Mouse (Mus musculus): ENCODE data around the gene Slc28a2.
"Not testable (repeated sequence)": the region's sequence is repeated elsewhere in the genome, so short reads cannot be mapped to it uniquely, and the experiment has no call there.

DNA sequence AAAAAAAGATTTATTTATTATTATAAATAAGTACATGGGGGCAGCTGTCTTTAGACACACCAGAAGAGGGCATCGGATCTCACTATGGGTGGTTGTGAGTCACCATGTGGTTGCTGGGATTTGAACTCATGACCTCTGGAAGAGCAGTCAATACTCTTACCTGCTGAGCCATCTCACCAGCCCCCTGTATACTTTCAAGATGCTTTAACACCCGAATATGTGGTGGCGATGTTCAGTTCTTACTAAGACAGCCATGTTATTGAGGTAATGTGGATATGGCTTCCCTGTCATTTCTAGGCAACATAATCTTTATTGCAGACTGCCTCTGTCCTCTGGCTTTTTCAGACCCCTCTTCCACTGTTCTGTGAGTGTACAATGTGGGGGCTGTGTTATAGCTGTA is 39.1 kb upstream of the Slc28a2 start:
- not testable (repeated sequence) for TF ChIP-seq CTCF (conservative IDR thresholded peaks at IDR 0.05; ENCODE audit: low read length); POU5F1 (IDR thresholded peaks at IDR 0.05; ENCODE audit: borderline replicate concordance, low read length); NANOG (IDR thresholded peaks at IDR 0.05; ENCODE audit: borderline replicate concordance, low read length)

All from E14TG2a.4 (cell line).